Mouse (Mus musculus) hindbrain, embryonic 16.5 days (tissue): ENCODE data around the gene Pcnx2. TPM values are rescaled to one million over a fixed set of nuclear protein-coding genes. Genes with fewer than 3 reads are reported as not detected.

Experiments
- ATAC-seq: fragments of 200-750 bp; cut with Nextera tagmentation; 2 replicates; pipeline ENCODE4 v1.8.0; 2017; ENCODE audit warnings: moderate TSS enrichment, moderate library complexity
- H3K27ac ChIP-seq: fragments of 300-500 bp; sonication (generic); 2 replicates; pipeline ENCODE4 v1.5.1; 2014; ENCODE audit warnings: low read depth, mild to moderate bottlenecking, control low read depth, low read length, moderate library complexity
- H3K27me3 ChIP-seq: fragments of 300-500 bp; sonication (generic); replicated peaks from 2 replicates; pipeline ENCODE4 v1.6.1; 2014; ENCODE audit warnings: low read length; ENCODE audit not compliant: control insufficient read depth, insufficient read depth
- H3K36me3 ChIP-seq: fragments of 300-500 bp; sonication (generic); 2 replicates; pipeline ENCODE4 v1.6.1; 2014; ENCODE audit warnings: mild to moderate bottlenecking, low read length, moderate library complexity, mixed read lengths; ENCODE audit not compliant: control insufficient read depth, insufficient read depth
- H3K4me1 ChIP-seq: fragments of 300-500 bp; sonication (generic); 2 replicates; pipeline ENCODE4 v1.6.1; 2014; ENCODE audit warnings: low read depth, low read length; ENCODE audit not compliant: control insufficient read depth, insufficient read depth
- H3K4me2 ChIP-seq: fragments of 300-500 bp; sonication (generic); 2 replicates; pipeline ENCODE4 v1.6.1; 2014; ENCODE audit warnings: mild to moderate bottlenecking, low read length, control low read depth, moderate library complexity
- H3K4me3 ChIP-seq: fragments of 300-500 bp; sonication (generic); 2 replicates; pipeline ENCODE4 v1.5.1; 2014; ENCODE audit warnings: mild to moderate bottlenecking, low read length, control low read depth, moderate library complexity
- H3K9ac ChIP-seq: fragments of 300-500 bp; sonication (generic); 2 replicates; pipeline ENCODE4 v1.6.1; 2014; ENCODE audit warnings: low read depth, mild to moderate bottlenecking, control low read depth, low read length, moderate library complexity
- H3K9me3 ChIP-seq: fragments of 300-500 bp; sonication (generic); 2 replicates; pipeline ENCODE4 v1.6.1; 2014; ENCODE audit warnings: mild to moderate bottlenecking, low read length, moderate library complexity; ENCODE audit not compliant: control insufficient read depth
- WGBS: fragments of 180-500 bp; shearing (Covaris S2); extraction: QIAGEN DNeasy Blood & Tissue Kit; methylation state at CpG from one replicate; pipeline ENCODE4 v1.1.7; 2014; 5-methylcytosine and 5-hydroxymethylcytosine counted together
- polyA plus RNA-seq: library from polyadenylated mRNA; unstranded; fragments of >200 nt; fragmentation: Nextera tagmentation; extraction: Ambion mirVana; gene quantifications from 2 replicates; pipeline ENCODE4 v1.2.1, GENCODE M21; 2015

The Pcnx2 gene
- polyA plus RNA-seq, 1 experiment from 2014 or later = 4.1 TPM

DNA sequence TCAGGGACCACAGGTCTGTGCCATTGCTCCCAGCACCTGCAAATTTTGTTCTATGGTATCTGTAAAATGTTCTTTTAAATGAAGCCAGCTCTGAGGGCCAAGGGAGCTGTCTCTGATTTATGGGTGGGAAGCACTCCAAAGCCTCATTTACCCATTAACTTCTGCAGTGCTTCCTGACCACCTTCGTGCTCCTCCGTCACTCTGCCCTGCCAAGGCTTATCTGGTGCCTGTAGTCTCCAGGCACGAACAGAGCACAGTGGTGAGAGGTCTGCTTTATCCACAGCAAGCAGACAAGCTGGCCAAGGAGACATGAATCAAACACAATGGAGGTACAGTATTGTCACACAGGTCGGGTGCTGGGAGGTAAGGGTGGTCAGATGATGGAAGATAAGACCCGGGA, 44.8 kb downstream of the Pcnx2 start:
- H3K9me3 ChIP-seq = no peaks in the 10 kb centered on the region
- H3K36me3 ChIP-seq = no peaks in the 10 kb centered on the region
- no peaks in the 10 kb centered on the region for H3K27me3 ChIP-seq
- ATAC-seq = no peak
- H3K9ac ChIP-seq = no peak overlapping the region
- no peak overlapping the region for H3K4me3 ChIP-seq
- H3K27ac ChIP-seq = no peak overlapping the region
- 82% methylated on average over 5 of the region's 5 CpGs for WGBS
- H3K4me2 ChIP-seq = no peak overlapping the region
- H3K4me1 ChIP-seq = no peaks in the 10 kb centered on the region

DNA sequence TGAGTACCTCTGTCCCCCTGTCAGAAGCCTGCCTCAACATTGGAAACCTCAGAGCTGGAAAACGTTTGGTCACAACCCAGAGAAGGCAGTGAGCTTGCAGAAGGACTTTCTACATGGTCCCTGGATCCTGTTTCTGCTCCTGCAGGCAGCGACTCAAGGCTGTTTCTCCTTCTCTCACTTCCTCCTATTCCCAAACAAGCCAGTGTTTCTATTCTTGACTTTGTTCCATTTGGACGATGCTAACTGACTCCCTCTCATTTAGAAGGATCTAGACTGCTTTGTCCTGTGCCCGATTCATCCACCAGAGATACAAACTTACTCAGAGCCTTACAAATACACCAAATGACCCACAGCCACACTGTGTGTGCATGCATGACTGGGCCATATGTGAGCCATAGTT, 48.9 kb downstream of the Pcnx2 start:
- Histone ChIP-seq H3K4me2 (no peak overlapping the region), H3K4me1 (no peaks in the 10 kb centered on the region; the same call in 1 of the 2 replicates), H3K9ac (no peak overlapping the region), H3K27me3 (no peaks in the 10 kb centered on the region), H3K9me3 (no peaks in the 10 kb centered on the region), H3K36me3 (no peaks in the 10 kb centered on the region), H3K4me3 (no peak overlapping the region), H3K27ac (no peak overlapping the region)
- whole genome bisulfite sequencing = 77% methylated on average over 4 of the region's 4 CpGs
- ATAC-seq = no peak

DNA sequence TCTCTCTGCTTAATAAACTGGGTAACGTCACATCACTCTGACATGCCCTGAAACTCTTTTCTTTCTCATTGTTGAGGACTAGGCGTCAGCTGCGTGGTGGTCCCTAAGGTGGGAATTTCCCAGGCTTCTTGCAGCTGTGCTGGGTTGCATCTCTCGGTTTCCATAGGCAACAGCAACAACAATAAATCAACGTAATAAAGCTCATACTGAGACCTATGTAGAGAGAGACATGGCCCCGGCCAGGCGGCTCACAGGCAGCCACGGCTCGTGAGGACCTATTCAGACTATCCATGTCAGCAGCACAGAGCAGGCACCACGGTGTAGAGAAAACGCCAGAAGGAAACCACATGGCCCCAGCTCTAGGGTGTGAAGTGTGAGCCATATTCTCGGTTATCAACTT, 50.3 kb downstream of the Pcnx2 start:
- 31% methylated on average over 12 of the region's 12 CpGs for WGBS
- peak; percentile 67 for ATAC-seq
- Histone ChIP-seq H3K36me3 (no peaks in the 10 kb centered on the region), H3K27ac (no peak overlapping the region), H3K4me1 (peaks cover 2% of the 10 kb centered on the region; the same call in 1 of the 2 replicates), H3K4me2 (no peak overlapping the region), H3K27me3 (no peaks in the 10 kb centered on the region), H3K9me3 (no peaks in the 10 kb centered on the region), H3K9ac (no peak overlapping the region), H3K4me3 (no peak overlapping the region)

DNA sequence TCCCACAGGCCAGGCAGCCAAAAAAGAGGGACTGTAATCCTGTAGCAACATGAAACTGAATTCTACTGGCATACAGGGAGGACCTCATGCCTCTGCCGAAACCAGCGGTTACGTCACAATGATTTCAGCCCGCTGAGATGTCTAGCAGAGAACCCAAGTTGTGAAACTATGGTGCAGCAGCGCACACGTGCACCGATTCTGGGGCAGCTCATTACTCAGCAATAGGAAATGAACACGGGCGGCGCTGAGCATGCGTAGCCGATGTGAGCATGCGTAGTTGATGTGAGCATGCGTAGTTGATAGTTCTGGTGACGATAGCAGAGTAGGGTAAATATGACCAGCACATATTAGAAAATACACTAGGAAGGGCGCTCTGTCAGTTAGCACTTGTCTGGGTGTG, 52.8 kb downstream of the Pcnx2 start:
- Histone ChIP-seq H3K4me3 (no peak overlapping the region), H3K36me3 (no peaks in the 10 kb centered on the region; the same call in 1 of the 2 replicates), H3K4me2 (no peak overlapping the region), H3K4me1 (peaks cover 2% of the 10 kb centered on the region; the same call in 1 of the 2 replicates), H3K9ac (no peak overlapping the region), H3K27ac (no peak overlapping the region), H3K27me3 (no peaks in the 10 kb centered on the region), H3K9me3 (no peaks in the 10 kb centered on the region)
- WGBS = 95% methylated on average over 16 of the region's 16 CpGs
- no peak for ATAC-seq

DNA sequence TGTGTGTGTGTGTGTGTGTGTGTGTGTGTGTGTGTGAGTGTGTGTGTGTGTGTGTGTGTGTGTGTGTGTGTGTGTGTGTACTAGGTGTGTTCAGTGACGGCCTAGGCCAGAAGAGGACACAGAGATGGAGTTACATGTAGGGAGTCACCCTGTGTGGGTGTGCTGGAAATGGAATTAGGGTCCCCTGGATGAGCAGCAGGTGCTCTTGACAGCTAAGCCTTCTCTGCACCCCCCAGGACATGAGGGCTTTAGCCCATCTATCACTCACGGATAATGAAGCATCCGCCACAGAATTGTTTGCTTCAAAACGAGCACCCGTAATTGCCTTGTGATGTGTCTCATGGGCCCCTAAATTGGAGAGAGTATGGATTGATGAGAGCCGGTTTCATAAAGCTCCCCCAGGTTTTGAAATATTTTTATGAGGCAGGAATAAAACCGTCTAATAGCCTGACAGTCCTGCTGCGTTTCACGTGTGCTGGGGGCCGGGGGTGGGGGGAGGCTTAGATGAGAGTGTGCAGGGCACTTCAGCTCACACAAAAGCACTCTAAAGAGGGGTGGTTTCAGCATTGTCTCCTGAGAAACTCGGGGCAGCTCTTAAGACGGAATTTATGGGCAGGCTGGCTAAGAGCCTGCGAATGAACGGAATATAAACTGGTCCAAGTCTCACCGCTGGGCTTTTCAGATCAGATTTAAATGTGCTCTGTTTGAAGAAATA, 54.8 kb downstream of the Pcnx2 start:
- peaks cover 2% of the 10 kb centered on the region; the same call in 1 of the 2 replicates for H3K4me1 ChIP-seq
- H3K4me3 ChIP-seq = no peak overlapping the region
- H3K9me3 ChIP-seq = no peaks in the 10 kb centered on the region
- no peaks in the 10 kb centered on the region; the same call in 1 of the 2 replicates for H3K27me3 ChIP-seq
- H3K36me3 ChIP-seq = no peaks in the 10 kb centered on the region; the same call in 1 of the 2 replicates
- 34% methylated on average over 15 of the region's 15 CpGs for WGBS
- no peak overlapping the region for H3K9ac ChIP-seq
- H3K4me2 ChIP-seq = no peak overlapping the region
- no peak overlapping the region for H3K27ac ChIP-seq
- ATAC-seq = no peak; the same call in 1 of the 2 replicates

DNA sequence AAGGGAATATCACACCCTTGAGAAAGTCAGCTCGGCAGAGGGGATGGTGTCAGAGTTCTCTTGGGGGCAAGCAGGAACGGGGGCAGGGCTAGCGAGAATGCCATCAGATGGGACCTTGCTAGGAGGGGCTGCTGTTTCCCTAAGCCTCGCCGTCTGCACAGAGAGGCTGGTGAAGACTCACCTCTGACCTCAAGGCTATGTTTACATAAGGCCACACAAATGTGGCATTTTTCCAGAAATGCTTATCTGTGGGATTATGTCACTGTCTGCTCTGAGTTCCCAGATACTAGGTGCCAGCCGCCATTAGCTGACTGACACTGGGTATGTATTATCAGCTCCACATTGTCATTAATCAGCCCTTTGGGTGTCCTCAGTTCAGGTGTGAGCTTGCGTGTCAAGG, 56.0 kb downstream of the Pcnx2 start:
- ATAC-seq = no peak
- H3K4me3 ChIP-seq = no peak overlapping the region
- H3K9me3 ChIP-seq = no peaks in the 10 kb centered on the region
- 55% methylated on average over 7 of the region's 7 CpGs for WGBS
- H3K4me2 ChIP-seq = no peak overlapping the region
- no peak overlapping the region for H3K27ac ChIP-seq
- H3K9ac ChIP-seq = no peak overlapping the region
- peaks cover 2% of the 10 kb centered on the region; the same call in 1 of the 2 replicates for H3K36me3 ChIP-seq
- H3K4me1 ChIP-seq = peaks cover 2% of the 10 kb centered on the region; the same call in 1 of the 2 replicates
- H3K27me3 ChIP-seq = no peaks in the 10 kb centered on the region; the same call in 1 of the 2 replicates

DNA sequence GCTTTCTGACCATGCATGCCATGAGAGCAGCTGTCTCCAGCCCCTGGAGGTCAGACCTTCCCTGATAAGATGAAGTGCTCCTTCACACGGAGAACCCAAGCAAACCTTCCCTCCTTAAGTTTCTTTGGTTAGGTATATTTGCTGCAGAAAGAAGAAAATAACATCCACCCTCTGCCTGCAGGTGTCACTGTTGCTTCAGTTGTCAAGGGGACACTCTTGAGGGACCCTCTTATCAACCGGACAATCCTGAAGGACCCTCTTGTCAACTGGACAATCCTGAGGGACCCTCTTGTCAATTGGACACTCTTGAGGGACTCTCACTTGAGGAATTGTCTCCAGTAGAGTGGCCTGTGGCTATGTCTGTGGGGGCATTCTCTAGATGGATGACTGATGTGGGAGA, 73.4 kb downstream of the Pcnx2 start:
- Histone ChIP-seq H3K27ac (no peak overlapping the region), H3K9me3 (no peaks in the 10 kb centered on the region), H3K27me3 (no peaks in the 10 kb centered on the region), H3K4me1 (peaks cover 6% of the 10 kb centered on the region; the same call in 1 of the 2 replicates), H3K36me3 (no peaks in the 10 kb centered on the region), H3K9ac (no peak overlapping the region), H3K4me3 (no peak overlapping the region), H3K4me2 (no peak overlapping the region)
- WGBS = 31% methylated on average over 2 of the region's 2 CpGs
- no peak for ATAC-seq

DNA sequence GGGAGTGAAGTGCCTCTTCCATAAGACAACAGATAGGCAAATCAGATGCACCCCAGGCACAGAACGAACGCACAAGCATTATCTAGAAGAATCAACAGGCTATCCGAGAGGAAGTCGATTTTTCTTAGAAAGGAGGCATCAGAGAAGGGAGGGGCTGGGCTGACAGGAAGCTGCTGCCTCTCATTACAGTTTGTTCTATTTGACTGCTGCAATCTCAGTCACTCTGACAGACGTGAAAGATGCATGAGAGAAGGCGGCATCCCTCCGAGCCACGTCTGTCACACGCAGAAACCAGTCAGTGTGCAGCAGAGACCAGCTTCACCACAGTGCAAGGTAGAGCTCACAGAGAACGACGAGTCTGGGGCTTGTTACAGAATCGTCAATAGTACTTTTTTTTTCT, 74.4 kb downstream of the Pcnx2 start:
- Histone ChIP-seq H3K27me3 (no peaks in the 10 kb centered on the region), H3K4me2 (no peak overlapping the region), H3K27ac (no peak overlapping the region), H3K4me3 (no peak overlapping the region), H3K4me1 (peaks cover 6% of the 10 kb centered on the region; the same call in 1 of the 2 replicates), H3K9ac (no peak overlapping the region), H3K9me3 (no peaks in the 10 kb centered on the region), H3K36me3 (no peaks in the 10 kb centered on the region)
- WGBS = 44% methylated on average over 12 of the region's 12 CpGs
- no peak for ATAC-seq

DNA sequence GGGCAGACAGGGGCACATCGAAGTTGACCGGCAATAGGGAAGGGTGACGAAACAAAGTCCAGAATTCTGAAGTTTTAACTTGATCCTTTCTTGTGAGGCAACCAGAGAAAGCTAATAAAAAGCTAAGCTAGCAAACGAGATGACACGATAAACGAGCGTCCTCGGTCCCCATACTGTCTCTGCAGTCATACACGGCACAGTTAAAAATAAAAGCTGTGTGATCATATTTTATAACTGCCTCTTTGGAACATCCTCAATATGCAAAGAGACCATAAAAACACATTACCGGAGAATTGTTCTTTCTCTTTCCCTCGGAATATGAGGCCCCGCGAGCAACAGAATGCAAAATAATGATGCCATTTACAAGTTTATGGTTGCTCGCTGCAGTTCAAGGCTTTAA, 76.1 kb downstream of the Pcnx2 start:
- ATAC-seq = no peak
- WGBS = 74% methylated on average over 14 of the region's 14 CpGs
- H3K27ac ChIP-seq = no peak overlapping the region

More for the DNA sequence above, 76.1 kb downstream of the Pcnx2 start:
- Histone ChIP-seq H3K4me3 (no peak overlapping the region), H3K4me1 (peaks cover 6% of the 10 kb centered on the region; the same call in 1 of the 2 replicates), H3K9ac (no peak overlapping the region), H3K27me3 (no peaks in the 10 kb centered on the region), H3K4me2 (no peak overlapping the region), H3K9me3 (no peaks in the 10 kb centered on the region), H3K36me3 (no peaks in the 10 kb centered on the region)
